In genomic region chr15:51318072-51318471, GRCm38 (mm10) we compare ENCODE assay signal across 20 mouse cellular contexts.
"Had no signal": no experiment of that assay in that cellular context is flagged by ENCODE, and none has a peak within 500 bp of the region (broad histone marks: within the 10 kb centered on the region; RNA-seq: fewer than 3 reads in every experiment).

No protein-coding gene starts in this region.

- H3K27ac ChIP-seq: gastrocnemius, adult 2 months; heart, adult 2 months; heart, embryonic 13.5 days; heart, embryonic 15.5 days; hindbrain, embryonic 13.5 days; hindbrain, embryonic 15.5 days; hindbrain, postnatal 0 days; kidney, embryonic 15.5 days; kidney, postnatal 0 days; left cerebral cortex, adult 2 months; limb, embryonic 10.5 days; limb, embryonic 12.5 days; liver, embryonic 13.5 days had no signal

- H3K27me3 ChIP-seq: heart, embryonic 15.5 days; hindbrain, embryonic 13.5 days; hindbrain, embryonic 15.5 days; kidney, embryonic 15.5 days; liver, embryonic 13.5 days had no signal

- H3K4me2 ChIP-seq: heart, embryonic 11.5 days; heart, embryonic 13.5 days; heart, embryonic 15.5 days; hindbrain, embryonic 13.5 days; hindbrain, embryonic 15.5 days; kidney, embryonic 15.5 days; limb, embryonic 12.5 days; liver, embryonic 11.5 days; liver, embryonic 13.5 days had no signal

- DNase-seq: kidney, adult 11 months; kidney, adult 9 months; kidney, postnatal 14 days; liver; liver, embryonic 13.5 days had no signal

- H3K9me3 ChIP-seq: heart, embryonic 13.5 days; heart, embryonic 15.5 days; hindbrain, embryonic 13.5 days; hindbrain, embryonic 15.5 days; kidney, embryonic 15.5 days; limb, embryonic 10.5 days; limb, embryonic 12.5 days; liver, embryonic 13.5 days had no signal

- ATAC-seq: hindbrain, postnatal 0 days; intestine, embryonic 16.5 days had no signal

- H3K36me3 ChIP-seq: heart, embryonic 13.5 days; heart, embryonic 15.5 days; hindbrain, embryonic 13.5 days; hindbrain, embryonic 15.5 days; kidney, embryonic 15.5 days; limb, embryonic 10.5 days; limb, embryonic 12.5 days; liver, embryonic 13.5 days had no signal

- H3K9ac ChIP-seq: heart, embryonic 13.5 days; heart, embryonic 15.5 days; hindbrain, embryonic 13.5 days; hindbrain, embryonic 15.5 days; kidney, embryonic 15.5 days; limb, embryonic 12.5 days; liver, embryonic 13.5 days had no signal

- H3K4me3 ChIP-seq: gastrocnemius, adult 2 months; heart, adult 2 months; heart, embryonic 13.5 days; heart, embryonic 15.5 days; hindbrain, embryonic 13.5 days; hindbrain, embryonic 15.5 days; kidney, embryonic 15.5 days; left cerebral cortex, adult 2 months; limb, embryonic 10.5 days; limb, embryonic 12.5 days; liver, embryonic 13.5 days had no signal

- H3K4me1 ChIP-seq: heart, embryonic 13.5 days; heart, embryonic 15.5 days; hindbrain, embryonic 13.5 days; hindbrain, embryonic 15.5 days; kidney, embryonic 15.5 days; liver, embryonic 13.5 days had no signal
